8 mouse cellular contexts compared by ENCODE assay signal in genomic region chr4:114685454-114685853, GRCm38 (mm10).
A peak's percentile ranks its signal among the peaks of the same experiment; 100 is the strongest.
DNase-seq lines count a peak whose midpoint lies in the region; ATAC-seq and TF ChIP-seq lines count a peak whose summit lies in the region.

No protein-coding gene starts in this region.

- H3K4me1 ChIP-seq in limb, embryonic 13.5 days: peaks cover 57% of the 10 kb centered on the region
- 0 out of 2 replicates have a peak, but pooled peaks cover 3% of the 10 kb centered on the region for H3K4me1 ChIP-seq in midbrain, postnatal 0 days (ENCODE audit: insufficient read depth, low read length)

- peak; percentile 94 to 95 for ATAC-seq in hematopoietic stem cell, adult 5-6 weeks (replicated peaks in 1 of 2; ENCODE audit: insufficient read depth in 1 of 2, low FRiP score in 2 of 2, low TSS enrichment in 1 of 2, low read depth in 1 of 2, poor library complexity in 2 of 2, severe bottlenecking in 2 of 2)
- peak; percentile 61; the same call in 1 of the 2 replicates for ATAC-seq in limb, embryonic 13.5 days (ENCODE audit: low FRiP score, low read depth)
- peak; percentile 77 for ATAC-seq in midbrain, postnatal 0 days (ENCODE audit: low FRiP score)

- peaks cover 59% of the 10 kb centered on the region for H3K27me3 ChIP-seq in limb, embryonic 13.5 days
- H3K27me3 ChIP-seq in midbrain, postnatal 0 days (ENCODE audit: insufficient read depth, low read length): no peaks in the 10 kb centered on the region

- WGBS in limb, embryonic 13.5 days: 8% methylated on average over 11 of the region's 11 CpGs
- 13% methylated on average over 11 of the region's 11 CpGs for WGBS in midbrain, postnatal 0 days

- peak; percentile 69 for TF ChIP-seq CTCF in midbrain, postnatal 0 days (IDR thresholded peaks at IDR 0.05)

- H3K36me3 ChIP-seq in limb, embryonic 13.5 days: no peaks in the 10 kb centered on the region
- no peaks in the 10 kb centered on the region for H3K36me3 ChIP-seq in midbrain, postnatal 0 days (ENCODE audit: insufficient read depth, low read length)

- H3K9ac ChIP-seq in limb, embryonic 13.5 days: no peak overlapping the region
- no peak overlapping the region for H3K9ac ChIP-seq in midbrain, postnatal 0 days (replicated peaks; ENCODE audit: low read length, poor library complexity, severe bottlenecking)

- H3K4me3 ChIP-seq in limb, embryonic 13.5 days: peak overlapping the region; percentile 19
- no peak overlapping the region for H3K4me3 ChIP-seq in midbrain, postnatal 0 days (ENCODE audit: low read depth, low read length)

- no peak overlapping the region for H3K27ac ChIP-seq in limb, embryonic 13.5 days
- H3K27ac ChIP-seq in midbrain, postnatal 0 days (ENCODE audit: low read depth, low read length): no peak overlapping the region

- no peaks in the 10 kb centered on the region for H3K9me3 ChIP-seq in limb, embryonic 13.5 days
- no peaks in the 10 kb centered on the region for H3K9me3 ChIP-seq in midbrain, postnatal 0 days (ENCODE audit: low read length)

- DNase-seq in adrenal gland, postnatal 14 days: peak; percentile 59
- no peak for DNase-seq in adrenal gland, adult 8-10 months
- peak; percentile 25 for DNase-seq in 3T3-L1 (ENCODE audit: low read depth, low spot score)
- DNase-seq in embryo, embryonic 11 days: peak; percentile 81
- peak; percentile 43 for DNase-seq in midbrain, postnatal 0 days (ENCODE audit: low spot score)
- peak; percentile 40 for DNase-seq in yolk sac, embryonic 10.5 days (ENCODE audit: low spot score)

- peak overlapping the region; percentile 53 for H3K4me2 ChIP-seq in limb, embryonic 13.5 days (replicated peaks)
- peak overlapping the region; percentile 31 for H3K4me2 ChIP-seq in midbrain, postnatal 0 days (ENCODE audit: low read depth, low read length, poor library complexity, severe bottlenecking)
